Mouse (Mus musculus) embryonic facial prominence, embryonic 13.5 days (tissue): ENCODE measurements at regions not wholly inside any gene's neighbourhood (a gene's known extent, or its start where the extent isn't known, plus 50 kb on each side); places are given as distances from the start of the nearest gene placed in this dataset.
"Not testable (repeated sequence)": the region's sequence is repeated elsewhere in the genome, so short reads cannot be mapped to it uniquely, and the experiment has no call there.

Source experiments
- ATAC-seq: fragments of 200-750 bp; cut with Nextera tagmentation; 2 replicates; pipeline ENCODE4 v1.8.0; 2017; ENCODE audit warnings: low read depth; ENCODE audit not compliant: insufficient number of reproducible peaks, insufficient read depth, low FRiP score, low TSS enrichment
- H3K27ac ChIP-seq: fragments of 300-500 bp; sonication (generic); 2 replicates; pipeline ENCODE4 v1.5.1; 2015; ENCODE audit warnings: moderate library complexity, mild to moderate bottlenecking, inconsistent platforms
- H3K27me3 ChIP-seq: fragments of 300-500 bp; sonication (generic); 2 replicates; pipeline ENCODE4 v1.6.1; 2015; ENCODE audit warnings: mild to moderate bottlenecking, inconsistent platforms
- H3K36me3 ChIP-seq: fragments of 300-500 bp; sonication (generic); 2 replicates; pipeline ENCODE4 v1.6.1; 2015; ENCODE audit warnings: mild to moderate bottlenecking, inconsistent platforms
- H3K4me1 ChIP-seq: fragments of 300-500 bp; sonication (generic); 2 replicates; pipeline ENCODE4 v1.6.1; 2015; ENCODE audit warnings: inconsistent platforms
- H3K4me2 ChIP-seq: fragments of 300-500 bp; sonication (generic); 2 replicates; pipeline ENCODE4 v1.6.1; 2015; ENCODE audit warnings: moderate library complexity, mild to moderate bottlenecking, inconsistent platforms
- H3K4me3 ChIP-seq: fragments of 300-500 bp; sonication (generic); 2 replicates; pipeline ENCODE4 v1.5.1; 2015; ENCODE audit warnings: mild to moderate bottlenecking, inconsistent platforms
- H3K9ac ChIP-seq: fragments of 300-500 bp; sonication (generic); 2 replicates; pipeline ENCODE4 v1.6.1; 2015; ENCODE audit warnings: mild to moderate bottlenecking, inconsistent platforms
- H3K9me3 ChIP-seq: fragments of 300-500 bp; sonication (generic); 2 replicates; pipeline ENCODE4 v1.6.1; 2016; ENCODE audit warnings: inconsistent platforms
- WGBS: fragments of 180-500 bp; shearing (Covaris S2); methylation state at CpG from one replicate; pipeline ENCODE4 v1.1.7; 2015; ENCODE audit warnings: mixed read lengths; 5-methylcytosine and 5-hydroxymethylcytosine counted together

GRCm38 (mm10) chr14:86307806-86308205, 833.2 kb downstream of the Diaph3 start:
- no peak overlapping the region for H3K27ac ChIP-seq
- H3K9ac ChIP-seq = no peak overlapping the region
- 24% methylated on average over 2 of the region's 2 CpGs for WGBS
- H3K4me1 ChIP-seq = 0 out of 2 replicates have a peak, but pooled peaks cover 2% of the 10 kb centered on the region
- no peaks in the 10 kb centered on the region for H3K36me3 ChIP-seq
- no peak overlapping the region for H3K4me3 ChIP-seq
- H3K4me2 ChIP-seq = no peak overlapping the region
- H3K27me3 ChIP-seq = no peaks in the 10 kb centered on the region
- ATAC-seq = no peak
- peaks cover 1% of the 10 kb centered on the region; the same call in 1 of the 2 replicates for H3K9me3 ChIP-seq

- no peak for ATAC-seq
- Histone ChIP-seq H3K27me3 (no peaks in the 10 kb centered on the region), H3K9ac (no peak overlapping the region), H3K4me1 (no peaks in the 10 kb centered on the region), H3K27ac (no peak overlapping the region), H3K4me3 (no peak overlapping the region), H3K9me3 (peaks cover 6% of the 10 kb centered on the region; the same call in 1 of the 2 replicates), H3K4me2 (no peak overlapping the region), H3K36me3 (no peaks in the 10 kb centered on the region)
- 82% methylated on average over 5 of the region's 5 CpGs for WGBS
These were observed 839.4 kb downstream of the Diaph3 start for GRCm38 (mm10) chr14:86301666-86302065.

- H3K36me3 ChIP-seq = no peaks in the 10 kb centered on the region
- no peak overlapping the region for H3K4me2 ChIP-seq
- no peak overlapping the region for H3K27ac ChIP-seq
- no peak overlapping the region for H3K4me3 ChIP-seq
- ATAC-seq = no peak
- H3K9me3 ChIP-seq = peaks cover 6% of the 10 kb centered on the region; the same call in 1 of the 2 replicates
- 87% methylated on average over 1 of the region's 1 CpGs for WGBS
- no peaks in the 10 kb centered on the region for H3K27me3 ChIP-seq
- H3K9ac ChIP-seq = no peak overlapping the region
- no peaks in the 10 kb centered on the region for H3K4me1 ChIP-seq
These were observed 840.2 kb downstream of the Diaph3 start for GRCm38 (mm10) chr14:86300811-86301210.

- Histone ChIP-seq H3K27me3 (no peaks in the 10 kb centered on the region), H3K4me2 (no peak overlapping the region), H3K9ac (no peak overlapping the region), H3K36me3 (no peaks in the 10 kb centered on the region), H3K4me1 (0 out of 2 replicates have a peak, but pooled peaks cover 4% of the 10 kb centered on the region), H3K4me3 (no peak overlapping the region), H3K9me3 (peaks cover 6% of the 10 kb centered on the region; the same call in 1 of the 2 replicates), H3K27ac (no peak overlapping the region)
- no peak for ATAC-seq
- whole genome bisulfite sequencing = 53% methylated on average over 2 of the region's 2 CpGs
These were observed 843.0 kb downstream of the Diaph3 start for GRCm38 (mm10) chr14:86297991-86298390.

GRCm38 (mm10) chr14:86294606-86295005, 846.4 kb downstream of the Diaph3 start:
- H3K4me1 ChIP-seq, ATAC-seq, H3K9ac ChIP-seq, H3K27ac ChIP-seq, H3K27me3 ChIP-seq, H3K4me2 ChIP-seq, H3K4me3 ChIP-seq, H3K9me3 ChIP-seq, H3K36me3 ChIP-seq: not testable (repeated sequence)
- WGBS = 86% methylated on average over 5 of the region's 5 CpGs

- H3K4me2 ChIP-seq = no peak overlapping the region
- H3K27me3 ChIP-seq = no peaks in the 10 kb centered on the region
- 85% methylated on average over 1 of the region's 1 CpGs for WGBS
- no peaks in the 10 kb centered on the region for H3K36me3 ChIP-seq
- no peak overlapping the region for H3K9ac ChIP-seq
- H3K4me3 ChIP-seq = no peak overlapping the region
- H3K27ac ChIP-seq = no peak overlapping the region
- H3K4me1 ChIP-seq = 0 out of 2 replicates have a peak, but pooled peaks cover 4% of the 10 kb centered on the region
- no peaks in the 10 kb centered on the region for H3K9me3 ChIP-seq
- no peak for ATAC-seq
These were observed 847.2 kb downstream of the Diaph3 start for GRCm38 (mm10) chr14:86293804-86294203.

- Histone ChIP-seq H3K36me3 (no peaks in the 10 kb centered on the region), H3K4me1 (0 out of 2 replicates have a peak, but pooled peaks cover 4% of the 10 kb centered on the region), H3K27ac (no peak overlapping the region), H3K27me3 (no peaks in the 10 kb centered on the region), H3K9me3 (no peaks in the 10 kb centered on the region), H3K9ac (no peak overlapping the region), H3K4me3 (no peak overlapping the region), H3K4me2 (no peak overlapping the region)
- WGBS = 61% methylated on average over 3 of the region's 3 CpGs
- no peak for ATAC-seq
These were observed 847.7 kb downstream of the Diaph3 start for GRCm38 (mm10) chr14:86293371-86293770.

GRCm38 (mm10) chr14:86290556-86290955, 850.5 kb downstream of the Diaph3 start:
- Histone ChIP-seq H3K27me3 (no peaks in the 10 kb centered on the region), H3K9me3 (no peaks in the 10 kb centered on the region), H3K9ac (no peak overlapping the region), H3K36me3 (no peaks in the 10 kb centered on the region), H3K4me3 (no peak overlapping the region), H3K4me1 (0 out of 2 replicates have a peak, but pooled peaks cover 4% of the 10 kb centered on the region), H3K27ac (no peak overlapping the region), H3K4me2 (no peak overlapping the region)
- ATAC-seq = no peak
- 85% methylated on average over 3 of the region's 3 CpGs for WGBS

- Histone ChIP-seq H3K4me2 (no peak overlapping the region; the same call in 1 of the 2 replicates), H3K4me1 (0 out of 2 replicates have a peak, but pooled peaks cover 8% of the 10 kb centered on the region), H3K27me3 (no peaks in the 10 kb centered on the region), H3K36me3 (no peaks in the 10 kb centered on the region), H3K4me3 (no peak overlapping the region), H3K9me3 (0 out of 2 replicates have a peak, but pooled peaks cover 2% of the 10 kb centered on the region), H3K9ac (no peak overlapping the region), H3K27ac (no peak overlapping the region)
- ATAC-seq = no peak
- WGBS = 42% methylated on average over 8 of the region's 8 CpGs
These were observed 879.3 kb downstream of the Diaph3 start for GRCm38 (mm10) chr14:86261640-86262230.

- Histone ChIP-seq H3K27ac (no peak overlapping the region), H3K27me3 (no peaks in the 10 kb centered on the region), H3K36me3 (no peaks in the 10 kb centered on the region), H3K4me2 (no peak overlapping the region), H3K9ac (no peak overlapping the region), H3K9me3 (no peaks in the 10 kb centered on the region), H3K4me1 (no peaks in the 10 kb centered on the region), H3K4me3 (no peak overlapping the region)
- 76% methylated on average over 1 of the region's 1 CpGs for WGBS
- ATAC-seq = no peak
These were observed 886.8 kb downstream of the Diaph3 start for GRCm38 (mm10) chr14:86254196-86254595.

GRCm38 (mm10) chr14:86251617-86252016, 889.4 kb downstream of the Diaph3 start:
- Histone ChIP-seq H3K4me3 (no peak overlapping the region), H3K9me3 (no peaks in the 10 kb centered on the region), H3K9ac (no peak overlapping the region), H3K36me3 (no peaks in the 10 kb centered on the region), H3K27me3 (no peaks in the 10 kb centered on the region), H3K4me1 (no peaks in the 10 kb centered on the region), H3K4me2 (no peak overlapping the region), H3K27ac (no peak overlapping the region)
- ATAC-seq = no peak

- WGBS = 84% methylated on average over 4 of the region's 4 CpGs
These were observed 893.3 kb downstream of the Diaph3 start for GRCm38 (mm10) chr14:86247686-86248085.

More at GRCm38 (mm10) chr14:86247686-86248085, 893.3 kb downstream of the Diaph3 start:
- no peak for ATAC-seq
- H3K4me1 ChIP-seq = no peaks in the 10 kb centered on the region
- H3K4me3 ChIP-seq = no peak overlapping the region
- H3K9ac ChIP-seq = no peak overlapping the region
- H3K27ac ChIP-seq = no peak overlapping the region
- H3K36me3 ChIP-seq = no peaks in the 10 kb centered on the region
- H3K9me3 ChIP-seq = no peaks in the 10 kb centered on the region
- H3K27me3 ChIP-seq = no peaks in the 10 kb centered on the region
- H3K4me2 ChIP-seq = no peak overlapping the region
